Mouse (Mus musculus) MEL (cell line): ENCODE measurements around the gene Ror2. TPM values are rescaled to one million over a fixed set of nuclear protein-coding genes. Genes with fewer than 3 reads are reported as not detected.

Experiments used
- DNase-seq: peaks from one replicate; pipeline ENCODE4 v3.0.0; 2011; ENCODE audit warnings: low read depth, low spot score
- H3K27ac ChIP-seq: 2 replicates; pipeline ENCODE4 v1.5.1; 2012; ENCODE audit warnings: low read depth, mild to moderate bottlenecking, control low read depth, low read length, moderate library complexity; ENCODE audit not compliant: control insufficient read depth
- H3K27me3 ChIP-seq, 2 experiments: fragments of 150-350 bp in 1 of 2; sonication (generic) in 1 of 2; 2 replicates each; pipeline ENCODE4 v1.6.1; 2012; ENCODE audit warnings: low read length in 2 of 2, mild to moderate bottlenecking in 2 of 2, improper control_type of control experiment in 1 of 2, moderate library complexity in 1 of 2; ENCODE audit not compliant: insufficient read depth in 2 of 2, control insufficient read depth in 1 of 2
- H3K36me3 ChIP-seq, 2 experiments: 2 replicates each; pipeline ENCODE4 v1.6.1; 2012 to 2014; ENCODE audit warnings: low read length in 2 of 2, improper control_type of control experiment in 1 of 2, inconsistent platforms in 1 of 2, mild to moderate bottlenecking in 1 of 2; ENCODE audit not compliant: insufficient read depth in 2 of 2, control insufficient read depth in 1 of 2
- H3K4me1 ChIP-seq, 2 experiments: fragments of 150-350 bp in 1 of 2; sonication (generic) in 1 of 2; 2 replicates each; pipeline ENCODE4 v1.6.1; 2012; ENCODE audit warnings: low read length in 2 of 2, improper control_type of control experiment in 1 of 2, mild to moderate bottlenecking in 1 of 2; ENCODE audit not compliant: insufficient read depth in 2 of 2, control insufficient read depth in 1 of 2
- H3K4me3 ChIP-seq, 2 experiments: fragments of 150-350 bp in 1 of 2; sonication (generic) in 1 of 2; 2 replicates each; pipeline ENCODE4 v1.5.1; 2012; ENCODE audit warnings: low read depth in 2 of 2, low read length in 2 of 2, mild to moderate bottlenecking in 2 of 2, moderate library complexity in 2 of 2, control low read depth in 1 of 2, improper control_type of control experiment in 1 of 2; ENCODE audit not compliant: control insufficient read depth in 1 of 2, insufficient read depth in 1 of 2
- H3K79me2 ChIP-seq: 2 replicates; pipeline ENCODE4 v1.6.1; 2012; ENCODE audit warnings: mild to moderate bottlenecking, low read length, moderate library complexity; ENCODE audit not compliant: control insufficient read depth, poor library complexity, insufficient read depth
- H3K9ac ChIP-seq: 2 replicates; pipeline ENCODE4 v1.6.1; 2012; ENCODE audit warnings: low read depth, mild to moderate bottlenecking, control low read depth, low read length, moderate library complexity; ENCODE audit not compliant: control insufficient read depth, poor library complexity, severe bottlenecking
- H3K9me3 ChIP-seq: fragments of 150-350 bp; sonication (generic); replicated peaks from 2 replicates; pipeline ENCODE4 v1.6.1; 2012; ENCODE audit warnings: mild to moderate bottlenecking, low read length, improper control_type of control experiment, moderate library complexity; ENCODE audit not compliant: insufficient read depth
- BHLHE40 ChIP-seq: IDR thresholded peaks from 2 replicates; pipeline ENCODE4 v1.6.1; 2012; ENCODE audit warnings: low read depth, mild to moderate bottlenecking, inconsistent platforms, low read length, improper control_type of control experiment, borderline replicate concordance
- CHD1 ChIP-seq: IDR thresholded peaks from 2 replicates; pipeline ENCODE4 v1.6.1; 2012; ENCODE audit warnings: low read depth, mild to moderate bottlenecking, inconsistent platforms, low read length, improper control_type of control experiment
- CHD2 ChIP-seq: IDR thresholded peaks from 2 replicates; pipeline ENCODE4 v1.6.1; 2011; ENCODE audit warnings: low read length, improper control_type of control experiment
- ELF1 ChIP-seq: IDR thresholded peaks from 2 replicates; pipeline ENCODE4 v1.6.1; 2014; ENCODE audit warnings: low read depth, mild to moderate bottlenecking, inconsistent platforms, low read length, improper control_type of control experiment, moderate library complexity
- EP300 ChIP-seq, 2 experiments: IDR thresholded peaks; 2 replicates each; pipeline ENCODE4 v1.6.1; 2011; ENCODE audit warnings: improper control_type of control experiment in 2 of 2, low read length in 2 of 2, low read depth in 1 of 2, mild to moderate bottlenecking in 1 of 2
- GABPA ChIP-seq: IDR thresholded peaks from 2 replicates; pipeline ENCODE4 v1.6.1; 2012; ENCODE audit warnings: low read depth, mild to moderate bottlenecking, inconsistent platforms, low read length, improper control_type of control experiment, moderate library complexity
- HCFC1 ChIP-seq: IDR thresholded peaks from 2 replicates; pipeline ENCODE4 v1.6.1; 2012; ENCODE audit warnings: low read depth, mild to moderate bottlenecking, inconsistent platforms, low read length, improper control_type of control experiment, moderate library complexity
- JUND ChIP-seq: IDR thresholded peaks from 2 replicates; pipeline ENCODE4 v1.6.1; 2011; ENCODE audit warnings: low read depth, mild to moderate bottlenecking, improper control_type of control experiment, low read length
- MAFK ChIP-seq: IDR thresholded peaks from 2 replicates; pipeline ENCODE4 v1.6.1; 2011; ENCODE audit warnings: low read depth, mild to moderate bottlenecking, low read length, improper control_type of control experiment, borderline replicate concordance
- MAX ChIP-seq: IDR thresholded peaks from 2 replicates; pipeline ENCODE4 v1.6.1; 2011; ENCODE audit warnings: low read length, improper control_type of control experiment
- MAZ ChIP-seq: IDR thresholded peaks from 2 replicates; pipeline ENCODE4 v1.6.1; 2012; ENCODE audit warnings: low read depth, mild to moderate bottlenecking, inconsistent platforms, low read length, improper control_type of control experiment
- MXI1 ChIP-seq: IDR thresholded peaks from 2 replicates; pipeline ENCODE4 v1.6.1; 2011; ENCODE audit warnings: mild to moderate bottlenecking, low read depth, low read length, improper control_type of control experiment
- NRF1 ChIP-seq: IDR thresholded peaks from 2 replicates; pipeline ENCODE4 v1.6.1; 2014; ENCODE audit warnings: low read depth, mild to moderate bottlenecking, inconsistent platforms, low read length, improper control_type of control experiment, moderate library complexity; ENCODE audit not compliant: poor library complexity, insufficient read depth, severe bottlenecking
- POLR2AphosphoS2 ChIP-seq: IDR thresholded peaks from 2 replicates; pipeline ENCODE4 v1.6.1; 2011; ENCODE audit warnings: low read length, improper control_type of control experiment
- POLR2AphosphoS5 ChIP-seq: IDR thresholded peaks from 2 replicates; pipeline ENCODE4 v1.6.1; 2012; ENCODE audit warnings: low read depth, borderline replicate concordance, mild to moderate bottlenecking, inconsistent platforms, low read length, moderate library complexity, mixed read lengths
- RAD21 ChIP-seq: IDR thresholded peaks from 2 replicates; pipeline ENCODE4 v1.6.1; 2011; ENCODE audit warnings: mild to moderate bottlenecking, low read depth, low read length, improper control_type of control experiment
- RCOR1 ChIP-seq: IDR thresholded peaks from 2 replicates; pipeline ENCODE4 v1.6.1; 2012; ENCODE audit warnings: low read depth, mild to moderate bottlenecking, inconsistent platforms, low read length, improper control_type of control experiment
- SMC3 ChIP-seq: IDR thresholded peaks from 2 replicates; pipeline ENCODE4 v1.6.1; 2011; ENCODE audit warnings: low read depth, low read length, improper control_type of control experiment
- USF2 ChIP-seq, 2 experiments: IDR thresholded peaks; 2 replicates each; pipeline ENCODE4 v1.6.1; 2011 to 2012; ENCODE audit warnings: improper control_type of control experiment in 2 of 2, low read length in 2 of 2, borderline replicate concordance in 1 of 2, inconsistent platforms in 1 of 2, low read depth in 1 of 2, mild to moderate bottlenecking in 1 of 2; ENCODE audit not compliant: insufficient read depth in 1 of 2
- ZKSCAN1 ChIP-seq: IDR thresholded peaks from 2 replicates; pipeline ENCODE4 v1.6.1; 2012; ENCODE audit warnings: low read depth, mild to moderate bottlenecking, inconsistent platforms, low read length, improper control_type of control experiment, moderate library complexity
- ZMIZ1 ChIP-seq: IDR thresholded peaks from 2 replicates; pipeline ENCODE4 v1.6.1; 2012; ENCODE audit warnings: low read depth, mild to moderate bottlenecking, inconsistent platforms, low read length, improper control_type of control experiment, moderate library complexity
- ZNF384 ChIP-seq: IDR thresholded peaks from 2 replicates; pipeline ENCODE4 v1.6.1; 2012; ENCODE audit warnings: low read depth, mild to moderate bottlenecking, inconsistent platforms, low read length, improper control_type of control experiment
- polyA plus RNA-seq, 2 experiments: library from polyadenylated mRNA; stranded (reverse) in 1 of 2; unstranded in 1 of 2; fragments of >175 nt in 1 of 2; fragments of >200 nt in 1 of 2; gene quantifications; 2 replicates each; pipeline versions ENCODE4 v1.2.1 to v1.2.4; 2012; ENCODE audit warnings: low replicate concordance in 2 of 2, low read depth in 1 of 2; ENCODE audit not compliant: insufficient read length in 2 of 2, insufficient read depth in 1 of 2, missing spikeins in 1 of 2
- total RNA-seq: library from RNA; depleted of rRNA; stranded (reverse); fragments of 300-350 nt; gene quantifications from 2 replicates; pipeline ENCODE4 v1.2.3, GENCODE M21; 2012

The Ror2 gene
- total and polyA plus RNA-seq, 3 experiments, result not detected

DNA sequence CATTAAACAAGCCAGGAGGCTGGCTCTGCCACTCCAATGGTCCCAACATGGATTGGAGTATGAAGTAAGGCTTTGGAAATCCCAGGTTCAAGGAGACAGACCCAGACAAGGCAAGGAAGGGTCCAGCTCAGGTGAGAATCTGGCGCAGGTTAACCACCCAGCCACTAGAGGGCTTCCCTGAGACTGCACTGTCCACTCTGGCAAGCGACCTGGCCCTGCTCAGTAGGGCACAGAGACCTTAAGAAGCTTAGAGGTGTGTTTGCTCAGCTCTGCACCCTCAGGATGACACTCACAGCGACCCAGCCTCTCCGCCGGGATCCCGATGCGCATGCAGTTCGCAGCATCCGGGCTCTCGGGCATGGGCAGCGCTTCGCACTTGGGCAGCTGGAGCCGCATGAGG lies 167.5 kb downstream of the Ror2 start:
- Histone ChIP-seq H3K4me1 (no peaks in the 10 kb centered on the region), H3K79me2 (no peaks in the 10 kb centered on the region), H3K4me3 (no peak overlapping the region), H3K9ac (no peak overlapping the region)
- TF ChIP-seq BHLHE40 (no peak), HCFC1 (no peak), ZKSCAN1 (no peak), MAFK (no peak), GABPA (no peak), ZMIZ1 (no peak), POLR2AphosphoS5 (no peak), MAX (no peak), USF2 (IDR thresholded peaks at IDR 0.05; ENCODE audit: borderline replicate concordance in 1 of 2, insufficient read depth in 1 of 2, low read depth in 1 of 2, low read length in 2 of 2) (no peak), POLR2AphosphoS2 (no peak), RCOR1 (no peak), NRF1 (no peak), JUND (no peak), MAZ (no peak)
- TF ChIP-seq, all 39 proteins: peak for 0
- Histone ChIP-seq H3K9me3 (no peaks in the 10 kb centered on the region), H3K27me3 (no peaks in the 10 kb centered on the region), H3K36me3 (no peaks in the 10 kb centered on the region), H3K27ac (no peak overlapping the region)
- DNase-seq, result no peak

DNA sequence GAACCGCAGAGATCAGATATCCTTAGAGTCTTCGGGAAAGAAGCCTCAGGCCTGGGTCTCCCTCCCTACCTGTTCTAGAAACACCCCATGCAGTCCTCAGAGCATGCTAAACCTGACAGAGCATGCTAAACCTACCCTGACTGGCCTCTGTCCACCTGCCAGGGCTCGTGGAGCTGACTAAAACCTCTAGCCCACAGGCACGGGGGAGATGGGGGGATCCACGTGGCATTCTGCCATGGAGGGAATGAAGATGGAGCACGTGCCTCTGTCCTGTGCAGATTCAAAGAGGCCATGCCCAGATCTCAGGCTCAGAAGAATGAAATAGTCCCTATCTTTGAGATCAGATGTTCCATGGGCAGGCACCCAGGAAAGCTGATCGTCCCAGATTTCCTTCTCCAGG lies 168.0 kb downstream of the Ror2 start:
- H3K4me1 ChIP-seq, result no peaks in the 10 kb centered on the region
- no peak for TF ChIP-seq ZNF384
- no peak for TF ChIP-seq MXI1
- no peak for TF ChIP-seq EP300 (IDR thresholded peaks at IDR 0.05; ENCODE audit: low read depth in 1 of 2, low read length in 2 of 2)
- no peak for TF ChIP-seq SMC3
- TF ChIP-seq CHD2, result no peak
- TF ChIP-seq RAD21, result no peak
- no peak for TF ChIP-seq POLR2AphosphoS2
- no peak for TF ChIP-seq USF2 (IDR thresholded peaks at IDR 0.05; ENCODE audit: borderline replicate concordance in 1 of 2, insufficient read depth in 1 of 2, low read depth in 1 of 2, low read length in 2 of 2)
- no peak for TF ChIP-seq CHD1
- TF ChIP-seq MAZ, result no peak
- no peak for TF ChIP-seq ELF1
- no peak overlapping the region for H3K9ac ChIP-seq
- no peaks in the 10 kb centered on the region for H3K9me3 ChIP-seq
- H3K4me3 ChIP-seq, result no peak overlapping the region
- H3K36me3 ChIP-seq, result no peaks in the 10 kb centered on the region
- DNase-seq, result no peak
- H3K79me2 ChIP-seq, result no peaks in the 10 kb centered on the region
- H3K27ac ChIP-seq, result no peak overlapping the region
- no peaks in the 10 kb centered on the region for H3K27me3 ChIP-seq
